Mouse (Mus musculus) C2C12 (cell line): Measurements from ENCODE around the gene Gm28053.

ENCODE experiments used
- CTCF ChIP-seq: IDR thresholded peaks from one replicate; pipeline ENCODE4 v1.5.1; 2011; ENCODE audit not compliant: control insufficient read depth, insufficient read depth, insufficient read length
- FOSL1 ChIP-seq: IDR thresholded peaks from one replicate; pipeline ENCODE4 v1.8.0; 2011; ENCODE audit warnings: mild to moderate bottlenecking, low read length; ENCODE audit not compliant: poor library complexity, insufficient read depth, severe bottlenecking

- TF ChIP-seq CTCF (no peak), FOSL1 (no peak)
Observed at GRCm38 (mm10) chr6:48768933-48769332, 50.5 kb downstream of the Gm28053 start.
